Mouse (Mus musculus) gastrocnemius, adult 2 months (tissue): ENCODE measurements around the gene Stac2. TPM values are rescaled to one million over a fixed set of nuclear protein-coding genes. Genes with fewer than 3 reads are reported as not detected.

Source experiments
- DNase-seq: peaks from one replicate; pipeline ENCODE4 v3.0.0; 2022
- H3K27ac ChIP-seq: fragments of 200-600 bp; 2 replicates; pipeline ENCODE4 v1.8.1; 2022; ENCODE audit warnings: mild to moderate bottlenecking
- H3K4me3 ChIP-seq: fragments of 200-600 bp; 2 replicates; pipeline ENCODE4 v1.8.1; 2022; ENCODE audit warnings: mild to moderate bottlenecking, moderate library complexity
- CTCF ChIP-seq: fragments of 200-600 bp; IDR thresholded peaks from 2 replicates; pipeline ENCODE4 v1.8.1; 2022; ENCODE audit warnings: antibody characterized with exemption, mild to moderate bottlenecking, moderate library complexity
- intact Hi-C: fragments of 180-260 bp; cut with DNase I; formaldehyde crosslinking; loops from one replicate; pipeline ENCODE4 v1.15.1; 2025
- total RNA-seq, 2 experiments: library from RNA; stranded (reverse); gene quantifications; 2 replicates each; pipeline ENCODE4 v1.2.3; 2021

Gene Stac2
- total RNA-seq, 2 experiments from 2014 or later, result 0.11 TPM; not detected in 1

- intact Hi-C loops, result no loop called here
- no peak for TF ChIP-seq CTCF
- DNase-seq, result no peak
- no peak overlapping the region for H3K4me3 ChIP-seq
- H3K27ac ChIP-seq, result no peak overlapping the region
Observed at GRCm38 (mm10) chr11:98012831-98013230, 40.4 kb downstream of the Stac2 start.

GRCm38 (mm10) chr11:98011716-98012115, 41.5 kb downstream of the Stac2 start:
- no peak for DNase-seq
- TF ChIP-seq CTCF, result no peak
- intact Hi-C loops, result no loop called here
- Histone ChIP-seq H3K27ac (no peak overlapping the region), H3K4me3 (no peak overlapping the region)

- no peak for DNase-seq
- Histone ChIP-seq H3K27ac (no peak overlapping the region; the same call in 1 of the 2 replicates), H3K4me3 (no peak overlapping the region)
- no peak for TF ChIP-seq CTCF
- intact Hi-C loops, result no loop called here
Observed at GRCm38 (mm10) chr11:98008087-98008486, 45.2 kb downstream of the Stac2 start.

- peak; percentile 81 for DNase-seq
- Histone ChIP-seq H3K27ac (peak overlapping the region; percentile 87), H3K4me3 (peak overlapping the region; percentile 22)
- intact Hi-C loops, result no loop called here
- no peak for TF ChIP-seq CTCF
Observed at GRCm38 (mm10) chr11:98005686-98006085, 47.6 kb downstream of the Stac2 start.

- DNase-seq, result peak; percentile 70
- peak overlapping the region; percentile 87 for H3K27ac ChIP-seq
- intact Hi-C loops, result no loop called here
- no peak for TF ChIP-seq CTCF
- peak overlapping the region; percentile 29; the same call in 1 of the 2 replicates for H3K4me3 ChIP-seq
Observed at GRCm38 (mm10) chr11:98005076-98005475, 48.2 kb downstream of the Stac2 start.

- intact Hi-C loops, result no loop called here
- peak overlapping the region; percentile 87; the same call in 1 of the 2 replicates for H3K27ac ChIP-seq
- no peak for TF ChIP-seq CTCF
- DNase-seq, result no peak
- no peak overlapping the region for H3K4me3 ChIP-seq
Observed at GRCm38 (mm10) chr11:98004161-98004560, 49.1 kb downstream of the Stac2 start.

- H3K4me3 ChIP-seq, result peak overlapping the region; percentile 62
- TF ChIP-seq CTCF, result no peak
Observed at GRCm38 (mm10) chr11:98003171-98003671, 50.0 kb downstream of the Stac2 start.

GRCm38 (mm10) chr11:98002627-98003026, 50.6 kb downstream of the Stac2 start:
- peak overlapping the region; percentile 48 for H3K27ac ChIP-seq
- TF ChIP-seq CTCF, result peak; percentile 90
- DNase-seq, result peak; percentile 85
- peak overlapping the region; percentile 62 for H3K4me3 ChIP-seq
- intact Hi-C loops, result no loop called here

More at GRCm38 (mm10) chr11:98003171-98003671, 50.0 kb downstream of the Stac2 start:
- intact Hi-C loops, result no loop called here
- DNase-seq, result peak; percentile 55
- H3K27ac ChIP-seq, result peak overlapping the region; percentile 48; the same call in 1 of the 2 replicates

- intact Hi-C loops, result no loop called here
- TF ChIP-seq CTCF, result no peak
- Histone ChIP-seq H3K27ac (no peak overlapping the region), H3K4me3 (no peak overlapping the region)
- peak; percentile 21 for DNase-seq
Observed at GRCm38 (mm10) chr11:98001986-98002385, 51.3 kb downstream of the Stac2 start.

- intact Hi-C loops, result no loop called here
- TF ChIP-seq CTCF, result no peak
- DNase-seq, result peak; percentile 44
- H3K27ac ChIP-seq, result no peak overlapping the region
- H3K4me3 ChIP-seq, result no peak overlapping the region
Observed at GRCm38 (mm10) chr11:98001351-98001824, 51.9 kb downstream of the Stac2 start.

GRCm38 (mm10) chr11:98000378-98001140, 52.7 kb downstream of the Stac2 start:
- intact Hi-C loops, result no loop called here
- H3K27ac ChIP-seq, result no peak overlapping the region
- no peak overlapping the region for H3K4me3 ChIP-seq
- DNase-seq, result peak; percentile 23
- no peak for TF ChIP-seq CTCF

GRCm38 (mm10) chr11:97999748-98000147, 53.5 kb downstream of the Stac2 start:
- intact Hi-C loops, result no loop called here
- no peak overlapping the region for H3K4me3 ChIP-seq

GRCm38 (mm10) chr11:97998898-97999608, 54.2 kb downstream of the Stac2 start:
- no peak for TF ChIP-seq CTCF
- intact Hi-C loops, result no loop called here
- Histone ChIP-seq H3K27ac (no peak overlapping the region), H3K4me3 (no peak overlapping the region)
- no peak for DNase-seq

More at GRCm38 (mm10) chr11:97999748-98000147, 53.5 kb downstream of the Stac2 start:
- no peak overlapping the region for H3K27ac ChIP-seq
- no peak for TF ChIP-seq CTCF
- DNase-seq, result peak; percentile 15
